Mouse (Mus musculus) bone marrow, adult 2 months (tissue): ENCODE data around the gene Elk4.

Experiments
- CTCF ChIP-seq: fragments of 200-500 bp; IDR thresholded peaks from 2 replicates; pipeline ENCODE4 v1.5.1; 2011; ENCODE audit warnings: low read length, control low read depth; ENCODE audit not compliant: control insufficient read depth, insufficient read depth
- POLR2A ChIP-seq: fragments of 200-500 bp; IDR thresholded peaks from 2 replicates; pipeline ENCODE4 v1.6.1; 2011; ENCODE audit warnings: low read depth, mild to moderate bottlenecking, control low read depth, low read length, borderline replicate concordance; ENCODE audit not compliant: control insufficient read depth

DNA sequence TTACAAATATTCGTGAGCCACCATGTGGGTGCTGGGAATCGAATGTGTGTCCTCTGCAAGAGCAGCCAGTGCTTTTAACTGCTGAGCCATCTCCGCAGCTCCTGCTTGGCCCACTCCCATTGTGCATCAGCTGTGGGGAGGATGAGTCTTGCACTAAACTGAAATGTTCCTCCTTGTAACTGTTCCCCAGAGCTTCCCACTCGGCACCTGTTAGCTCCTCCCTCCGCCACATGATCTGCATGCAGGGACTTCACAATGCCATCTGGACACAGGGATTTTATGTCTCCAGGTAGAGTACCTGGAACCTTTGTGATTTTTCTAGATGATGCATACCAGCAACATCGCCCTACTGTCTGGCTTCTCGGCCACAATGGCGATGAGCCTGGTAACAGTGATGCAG is 62.0 kb downstream of the Elk4 start:
- TF ChIP-seq POLR2A: no peak
- TF ChIP-seq CTCF: no peak
